Mouse (Mus musculus) heart, embryonic 14.5 days (tissue): Measurements from ENCODE around the gene Arhgap17. TPM values are rescaled to one million over a fixed set of nuclear protein-coding genes. Genes with fewer than 3 reads are reported as not detected.

Experiments used
- ATAC-seq: fragments of 200-750 bp; cut with Nextera tagmentation; 2 replicates; pipeline ENCODE4 v1.8.0; 2017; ENCODE audit warnings: low read depth, moderate TSS enrichment; ENCODE audit not compliant: insufficient number of reproducible peaks, insufficient read depth, low FRiP score
- H3K27ac ChIP-seq, 2 experiments: fragments of 200-500 bp in 1 of 2; fragments of 300-500 bp in 1 of 2; sonication (generic) in 1 of 2; replicated peaks in 1 of 2; 2 replicates each; pipeline ENCODE4 v1.5.1; 2012 to 2014; ENCODE audit warnings: low read depth in 2 of 2, low read length in 2 of 2, control low read depth in 1 of 2, mild to moderate bottlenecking in 1 of 2, mixed read lengths in 1 of 2; ENCODE audit not compliant: control insufficient read depth in 1 of 2, insufficient read depth in 1 of 2
- H3K27me3 ChIP-seq: fragments of 300-500 bp; sonication (generic); 2 replicates; pipeline ENCODE4 v1.6.1; 2014; ENCODE audit warnings: mild to moderate bottlenecking, low read length, control low read depth; ENCODE audit not compliant: control insufficient read depth, insufficient read depth
- H3K36me3 ChIP-seq: fragments of 300-500 bp; sonication (generic); 2 replicates; pipeline ENCODE4 v1.6.1; 2014; ENCODE audit warnings: mild to moderate bottlenecking, control low read depth, low read length, mixed read lengths; ENCODE audit not compliant: control insufficient read depth, insufficient read depth
- H3K4me1 ChIP-seq, 2 experiments: fragments of 200-500 bp in 1 of 2; fragments of 300-500 bp in 1 of 2; sonication (generic) in 1 of 2; 2 replicates each; pipeline ENCODE4 v1.6.1; 2012 to 2014; ENCODE audit warnings: low read length in 2 of 2, control low read depth in 1 of 2, mixed read lengths in 1 of 2; ENCODE audit not compliant: control insufficient read depth in 2 of 2, insufficient read depth in 2 of 2
- H3K4me2 ChIP-seq: fragments of 300-500 bp; sonication (generic); 2 replicates; pipeline ENCODE4 v1.6.1; 2014; ENCODE audit warnings: mild to moderate bottlenecking, low read length
- H3K4me3 ChIP-seq, 2 experiments: fragments of 200-500 bp in 1 of 2; fragments of 300-500 bp in 1 of 2; sonication (generic) in 1 of 2; 2 replicates each; pipeline ENCODE4 v1.5.1; 2012 to 2014; ENCODE audit warnings: low read length in 2 of 2, mild to moderate bottlenecking in 2 of 2, control low read depth in 1 of 2, low read depth in 1 of 2, moderate library complexity in 1 of 2; ENCODE audit not compliant: control insufficient read depth in 1 of 2, insufficient read depth in 1 of 2
- H3K9ac ChIP-seq: fragments of 300-500 bp; sonication (generic); 2 replicates; pipeline ENCODE4 v1.6.1; 2014; ENCODE audit warnings: mild to moderate bottlenecking, low read length
- H3K9me3 ChIP-seq: fragments of 300-500 bp; sonication (generic); 2 replicates; pipeline ENCODE4 v1.6.1; 2016; ENCODE audit warnings: low read length, control low read depth; ENCODE audit not compliant: control insufficient read depth
- WGBS: fragments of 180-500 bp; shearing (Covaris S2); extraction: QIAGEN DNeasy Blood & Tissue Kit; methylation state at CpG from one replicate; pipeline ENCODE4 v1.1.7; 2014; 5-methylcytosine and 5-hydroxymethylcytosine counted together
- polyA plus RNA-seq: library from polyadenylated mRNA; unstranded; fragments of >200 nt; fragmentation: Nextera tagmentation; extraction: Ambion mirVana; gene quantifications from 2 replicates; pipeline ENCODE4 v1.2.1, GENCODE M21; 2014

Arhgap17 gene
- polyA plus RNA-seq, 1 experiment from 2014 or later: 19.2 TPM

- H3K4me1 ChIP-seq: peaks cover 11 to 44% of the 10 kb centered on the region in 2 experiments
- H3K9me3 ChIP-seq: no peaks in the 10 kb centered on the region
- H3K27me3 ChIP-seq: no peaks in the 10 kb centered on the region
- H3K4me2 ChIP-seq: peak overlapping the region; percentile 92
- WGBS: 2% methylated on average over 32 of the region's 51 CpGs
- H3K4me3 ChIP-seq: peak overlapping the region; percentile 64 to 87
- H3K9ac ChIP-seq: peak overlapping the region; percentile 96
- H3K36me3 ChIP-seq: peaks cover 5% of the 10 kb centered on the region; the same call in 1 of the 2 replicates
- peak overlapping the region; percentile 38 to 87 for H3K27ac ChIP-seq
- peak; percentile 37; the same call in 1 of the 2 replicates for ATAC-seq
These were observed 653 bp downstream of the Arhgap17 start for GRCm38 (mm10) chr7:123368778-123369746.

GRCm38 (mm10) chr7:123368187-123368586 is 1.5 kb downstream of the Arhgap17 start:
- Histone ChIP-seq H3K9ac (peak overlapping the region; percentile 96), H3K36me3 (peaks cover 5% of the 10 kb centered on the region; the same call in 1 of the 2 replicates), H3K27ac (no peak overlapping the region), H3K4me2 (peak overlapping the region; percentile 92), H3K9me3 (no peaks in the 10 kb centered on the region), H3K4me3 (peak overlapping the region in 1 of 2 experiments; percentile 87; a peak in 1 of 4 replicates), H3K4me1 (peaks cover 11 to 44% of the 10 kb centered on the region in 2 experiments), H3K27me3 (no peaks in the 10 kb centered on the region)
- no peak for ATAC-seq
- 62% methylated on average over 2 of the region's 2 CpGs for WGBS

DNA sequence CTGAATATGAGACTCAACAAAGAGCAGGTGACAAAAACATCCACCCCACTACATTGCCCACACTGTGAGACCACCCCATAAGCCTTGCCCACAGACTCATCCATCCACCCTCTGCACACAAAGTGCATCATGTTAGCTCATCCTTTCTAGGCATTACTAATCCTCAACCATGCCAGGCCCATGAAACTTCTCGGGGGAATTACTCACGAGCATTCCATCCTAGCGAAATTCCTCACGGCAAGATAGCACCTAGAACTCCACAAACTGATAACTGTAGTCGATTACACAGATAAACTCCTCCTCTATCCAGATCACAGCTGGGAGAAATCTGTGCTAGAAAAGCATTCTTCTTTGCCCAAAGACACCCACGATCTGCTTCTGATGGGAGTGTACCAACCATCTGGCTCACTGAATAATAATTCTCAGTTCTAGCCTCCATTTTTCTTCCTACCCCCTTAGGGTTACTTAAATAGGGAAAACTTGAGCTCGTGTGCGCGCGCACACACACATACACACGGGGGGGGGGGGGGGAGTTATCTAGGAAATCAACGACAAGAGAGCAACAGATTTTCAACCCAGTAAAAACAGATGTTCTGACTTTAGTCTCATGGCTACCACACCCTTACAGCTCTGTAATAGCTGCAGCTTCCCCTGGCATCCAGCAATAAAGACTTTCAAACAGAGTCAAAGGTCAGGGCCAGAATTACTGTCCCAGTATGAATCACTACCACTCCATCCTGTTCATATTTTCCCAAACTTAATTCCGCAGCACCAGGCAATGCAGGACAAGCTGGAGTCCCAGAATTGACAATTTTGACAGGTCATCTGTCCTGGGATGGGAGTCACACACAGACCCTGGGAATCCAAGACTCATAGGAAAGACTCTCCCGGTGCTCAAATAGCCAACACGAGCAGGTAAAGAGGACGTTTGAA is 2.2 kb downstream of the Arhgap17 start:
- Histone ChIP-seq H3K4me2 (peak overlapping the region; percentile 92), H3K27me3 (no peaks in the 10 kb centered on the region), H3K4me3 (no peak overlapping the region), H3K9ac (0 out of 2 replicates have a peak overlapping the region, but pooled peaks have one; percentile 96), H3K36me3 (peaks cover 5% of the 10 kb centered on the region; the same call in 1 of the 2 replicates), H3K27ac (no peak overlapping the region), H3K9me3 (no peaks in the 10 kb centered on the region), H3K4me1 (peaks cover 11 to 44% of the 10 kb centered on the region in 2 experiments)
- no peak for ATAC-seq
- WGBS: 70% methylated on average over 16 of the region's 16 CpGs

DNA sequence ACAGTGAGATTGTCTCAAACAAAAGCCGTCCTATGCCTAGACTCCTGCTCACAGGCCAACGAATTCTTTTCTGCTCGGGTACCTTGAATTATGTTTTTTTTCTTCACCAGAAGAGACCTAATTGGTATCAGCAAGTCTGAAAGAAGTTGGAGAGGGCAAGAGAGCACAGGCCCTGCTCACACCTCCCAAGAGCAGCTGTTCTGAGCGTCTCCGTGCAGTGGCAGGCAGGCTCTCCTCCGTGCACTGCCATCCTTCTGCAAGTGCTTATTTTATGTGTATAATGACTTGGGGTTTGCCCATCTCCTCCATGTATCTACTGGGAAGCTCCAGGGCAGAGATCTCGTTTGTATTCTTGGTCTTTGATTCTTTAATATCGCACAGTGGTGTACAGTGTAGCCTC is 2.9 kb downstream of the Arhgap17 start:
- H3K9me3 ChIP-seq: no peaks in the 10 kb centered on the region
- H3K27ac ChIP-seq: no peak overlapping the region
- H3K36me3 ChIP-seq: peaks cover 5% of the 10 kb centered on the region; the same call in 1 of the 2 replicates
- no peak overlapping the region for H3K4me2 ChIP-seq
- no peak for ATAC-seq
- no peak overlapping the region for H3K9ac ChIP-seq
- WGBS: 75% methylated on average over 8 of the region's 8 CpGs
- H3K4me1 ChIP-seq: peaks cover 11 to 44% of the 10 kb centered on the region in 2 experiments
- H3K4me3 ChIP-seq: no peak overlapping the region
- no peaks in the 10 kb centered on the region for H3K27me3 ChIP-seq

DNA sequence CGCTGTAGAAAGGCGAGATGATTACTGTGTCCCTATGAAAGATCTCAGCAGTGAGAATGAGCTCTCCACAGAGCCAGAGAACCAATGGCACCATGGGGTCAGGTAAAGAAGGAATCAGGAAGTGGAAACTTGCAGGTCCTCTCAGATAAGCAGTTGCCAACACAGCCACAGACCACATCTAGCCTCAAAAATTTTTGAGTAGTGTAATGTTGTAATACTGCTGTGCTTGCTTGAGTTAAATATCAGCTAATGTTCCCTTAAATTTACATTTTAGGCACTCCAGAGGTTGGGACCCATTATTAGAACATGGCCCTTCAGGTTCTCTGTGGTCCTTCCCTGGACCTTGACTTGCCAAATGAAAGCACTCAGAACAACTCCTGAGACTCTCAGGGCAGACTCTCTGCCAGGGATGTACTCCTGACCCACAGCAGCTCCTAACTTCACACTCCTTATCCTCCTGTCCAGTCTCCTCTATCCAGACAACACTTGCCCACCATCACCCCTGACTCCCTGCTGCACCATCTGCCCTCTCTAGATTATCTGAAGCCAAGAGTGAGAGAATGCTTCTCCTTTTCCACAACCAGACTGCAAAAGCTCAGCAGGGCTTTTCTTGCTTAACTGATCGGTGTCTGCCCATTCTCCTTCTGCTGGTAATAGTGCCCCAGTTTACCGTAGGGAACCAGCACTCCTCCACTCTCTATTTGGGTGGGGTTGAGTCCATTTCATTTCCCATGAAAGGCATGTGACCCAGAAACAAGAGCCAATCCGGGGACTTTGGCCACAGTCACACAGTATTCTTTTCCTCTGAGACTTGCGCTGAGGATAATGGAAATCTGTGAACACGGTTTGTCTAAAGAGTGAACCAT is 3.6 kb downstream of the Arhgap17 start:
- H3K4me3 ChIP-seq: no peak overlapping the region
- H3K27ac ChIP-seq: no peak overlapping the region
- no peak for ATAC-seq
- peaks cover 11 to 44% of the 10 kb centered on the region in 2 experiments for H3K4me1 ChIP-seq
- no peaks in the 10 kb centered on the region for H3K9me3 ChIP-seq
- H3K27me3 ChIP-seq: no peaks in the 10 kb centered on the region
- H3K9ac ChIP-seq: no peak overlapping the region
- no peak overlapping the region for H3K4me2 ChIP-seq
- 75% methylated on average over 7 of the region's 7 CpGs for WGBS
- peaks cover 5% of the 10 kb centered on the region; the same call in 1 of the 2 replicates for H3K36me3 ChIP-seq

DNA sequence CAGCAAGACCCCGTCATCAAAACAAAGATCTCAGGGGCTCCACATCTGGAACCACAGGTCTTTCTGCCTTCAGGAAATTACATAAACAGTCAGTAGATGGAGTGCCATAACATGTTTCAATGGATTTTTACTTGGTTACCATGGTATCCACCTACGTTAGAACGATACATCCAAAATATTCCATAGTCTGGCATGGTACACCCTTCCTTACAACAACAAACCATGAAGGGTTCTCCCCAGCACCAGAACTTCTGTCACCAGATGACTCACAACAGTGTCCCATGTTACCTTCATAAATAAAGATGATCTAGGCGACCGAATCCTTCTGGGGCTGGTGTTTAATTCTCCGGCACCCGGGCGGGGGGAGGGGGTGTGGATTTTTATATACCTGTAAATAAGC is 5.7 kb downstream of the Arhgap17 start:
- Histone ChIP-seq H3K27ac (no peak overlapping the region), H3K9ac (no peak overlapping the region), H3K4me3 (no peak overlapping the region), H3K4me2 (no peak overlapping the region), H3K27me3 (no peaks in the 10 kb centered on the region), H3K9me3 (no peaks in the 10 kb centered on the region), H3K4me1 (peaks cover 11 to 46% of the 10 kb centered on the region in 2 experiments), H3K36me3 (peaks cover 5% of the 10 kb centered on the region; the same call in 1 of the 2 replicates)
- no peak for ATAC-seq
- 91% methylated on average over 8 of the region's 8 CpGs for WGBS
